Mouse (Mus musculus) heart, postnatal 4 days (tissue): ENCODE measurements around the gene Mttp. TPM values are rescaled to one million over a fixed set of nuclear protein-coding genes. Genes with fewer than 3 reads are reported as not detected.

Experiments
- DNase-seq: peaks from one replicate; pipeline ENCODE4 v3.0.0; 2021
- total RNA-seq, 2 experiments: library from RNA; stranded (reverse); gene quantifications; 2 replicates each; pipeline ENCODE4 v1.2.3; 2021

Gene Mttp
- total RNA-seq, 2 experiments from 2014 or later, result 8.9 to 9.9 TPM

- DNase-seq, result no peak
Observed at GRCm38 (mm10) chr3:138049555-138049954, 95.2 kb downstream of the Mttp start.

- DNase-seq, result no peak
Observed at GRCm38 (mm10) chr3:138043316-138043715, 101.5 kb downstream of the Mttp start.

DNA sequence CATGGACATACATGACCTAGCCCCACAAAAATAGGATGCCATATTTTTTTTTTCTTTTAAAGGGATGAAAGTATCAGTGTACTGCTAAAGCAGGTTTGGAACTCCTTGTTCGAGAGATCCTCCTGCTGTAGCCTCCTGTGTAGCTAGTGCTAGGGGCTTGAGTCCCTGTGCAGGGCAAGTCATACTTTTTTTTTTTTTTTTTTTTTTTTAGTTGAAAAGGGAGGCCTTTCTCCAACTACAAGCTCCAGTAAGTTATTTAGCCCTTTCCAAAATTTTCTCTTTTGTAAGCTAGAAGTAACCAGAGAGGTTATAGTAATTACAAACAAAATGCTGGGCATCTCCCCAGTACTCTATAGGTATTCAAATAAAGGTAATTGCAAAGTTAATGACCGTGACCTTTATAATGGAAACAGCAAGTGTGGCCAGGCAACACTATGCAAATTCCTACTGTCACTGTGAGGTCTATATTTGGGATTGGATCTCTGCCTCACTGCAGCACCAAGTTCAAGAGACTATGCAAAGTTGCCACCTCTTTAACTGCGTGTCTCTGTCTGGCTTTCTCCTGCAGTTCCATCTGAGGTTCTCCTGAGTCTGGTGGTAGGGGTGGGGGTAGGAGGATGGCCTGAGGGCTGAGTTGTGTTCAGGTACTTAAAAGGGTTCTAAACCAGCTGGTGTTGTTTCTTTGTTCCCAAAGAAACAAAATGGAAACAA, 103.0 kb downstream of the Mttp start:
- DNase-seq, result no peak

GRCm38 (mm10) chr3:138040938-138041337, 103.8 kb downstream of the Mttp start:
- no peak for DNase-seq

Other genes with a start within 250 kb of the Mttp start
- gene Lamtor3, start 226.5 kb downstream of the Mttp start, total RNA-seq, result 10 to 100 TPM; 74.1 to 79.4 TPM
- gene Dapp1, start 163.4 kb downstream of the Mttp start, total RNA-seq, result 1 to 10 TPM; 7.6 to 7.8 TPM
- 10 to 100 TPM; 56.0 to 60.4 TPM for gene 1110002E22Rik, start 79.9 kb downstream of the Mttp start, total RNA-seq
- 1 to 10 TPM in 1 of 2 experiments, under 1 TPM in 1; 0.48 to 1.0 TPM for gene Gm5105, start 77.6 kb downstream of the Mttp start, total RNA-seq
- 1 to 10 TPM; 4.4 to 6.1 TPM for gene Trmt10a, start 1.5 kb downstream of the Mttp start, total RNA-seq
- gene 4930579F01Rik, start 48.9 kb upstream of the Mttp start, total RNA-seq, result not detected
- not detected for gene Adh7, start 72.8 kb upstream of the Mttp start, total RNA-seq
- 10 to 100 TPM; 13.3 to 13.5 TPM for gene Adh1, start 116.0 kb upstream of the Mttp start, total RNA-seq
- gene Adh6a, start 168.3 kb upstream of the Mttp start, total RNA-seq, result not detected
- gene Adh6b, start 196.8 kb upstream of the Mttp start, total RNA-seq, result 1 to 10 TPM; 2.6 to 4.0 TPM